18 mouse cellular contexts compared by ENCODE assay signal in genomic region chr16:30703831-30704230, GRCm38 (mm10).
DNase-seq lines count a peak whose midpoint lies in the region; TF ChIP-seq lines count a peak whose summit lies in the region.
"Had no signal": no experiment of that assay in that cellular context is flagged by ENCODE, and none has a peak within 500 bp of the region (broad histone marks: within the 10 kb centered on the region; RNA-seq: fewer than 3 reads in every experiment).

No protein-coding gene starts in this region.

- 0 out of 2 replicates have a peak overlapping the region, but pooled peaks have one; percentile 20 for H3K27ac ChIP-seq in gastrocnemius, adult 2 months
- H3K27ac ChIP-seq: forebrain, embryonic 10.5 days; forebrain, embryonic 13.5 days; heart, embryonic 13.5 days; hindbrain, embryonic 14.5 days; hindbrain, postnatal 0 days had no signal

- no peak for TF ChIP-seq CTCF in gastrocnemius, adult 2 months (IDR thresholded peaks at IDR 0.05)

- no peak for DNase-seq in gastrocnemius, adult 2 months
- DNase-seq in gastrocnemius, postnatal 4 days (ENCODE audit: low spot score in 2 of 2), result no peak
- peak; percentile 22 for DNase-seq in heart, adult 8-10 months (ENCODE audit: low spot score)
- DNase-seq in heart, postnatal 25 days (ENCODE audit: low spot score), result no peak
- peak; percentile 65 for DNase-seq in adipocyte (ENCODE audit: low spot score)
- DNase-seq in skeletal muscle tissue, adult 2 months (ENCODE audit: low read depth, low spot score), result peak; percentile 19
- DNase-seq: cerebellum, adult 18-20 months; cerebellum, adult 9-10 months; cerebellum, postnatal 14 days; gastrocnemius, postnatal 14 days; heart, postnatal 4 days; kidney, adult 18-20 months; kidney, adult 9 months had no signal

- no peak overlapping the region for H3K4me3 ChIP-seq in gastrocnemius, adult 2 months
- H3K4me3 ChIP-seq: forebrain, embryonic 10.5 days; forebrain, embryonic 13.5 days; heart, embryonic 13.5 days had no signal

- intact Hi-C loops in gastrocnemius, adult 2 months (cut with DNase I), result no loop called here
- intact Hi-C loops in heart, postnatal 25 days (cut with DNase I), result no loop called here

Comparison
In these comparisons a context has a peak if more than half of its experiments do, and no peak if none do; other contexts are left out.
1. DNase-seq: peak in heart, adult 8-10 months (single experiment), adipocyte (single experiment) and skeletal muscle tissue, adult 2 months (single experiment); none in gastrocnemius, adult 2 months (single experiment), gastrocnemius, postnatal 4 days (0 of 2) and heart, postnatal 25 days (single experiment).